Mouse (Mus musculus) gastrocnemius, postnatal 4 days (tissue): ENCODE data around the gene Msantd1. TPM values are rescaled to one million over a fixed set of nuclear protein-coding genes. Genes with fewer than 3 reads are reported as not detected.
A peak's percentile ranks its signal among the peaks of the same experiment; 100 is the strongest.
"Not testable (repeated sequence)": the region's sequence is repeated elsewhere in the genome, so short reads cannot be mapped to it uniquely, and the experiment has no call there.

Source experiments
- DNase-seq, 2 experiments: peaks; one replicate each; pipeline ENCODE4 v3.0.0; 2021 to 2022; ENCODE audit warnings: low spot score in 2 of 2, mixed read lengths in 2 of 2
- long read RNA-seq, 2 experiments: library from polyadenylated mRNA; stranded (forward); transcript quantifications; one replicate each; pipeline ENCODE4 v2.0.0; 2021
- total RNA-seq, 2 experiments: library from RNA; stranded (reverse); gene quantifications; 2 replicates each; pipeline ENCODE4 v1.2.3; 2021

Gene Msantd1
- 1 to 10 TPM in 1 of 2 experiments, under 1 TPM in 1; 0.93 to 1.5 TPM for total RNA-seq
- long read RNA-seq, experiment 1 = 0 reads
- long read RNA-seq, experiment 2, partial matches to known transcripts = 0 of 1 reads
- long read RNA-seq, experiment 2, other reads (novel, unspliced or antisense) = 1 of 1 reads

GRCm38 (mm10) chr5:34907910-34908725 lies at the start of gene Msantd1:
Gene Msantd1 (plus strand): TSS chr5:34908012.
- DNase-seq = no peak

GRCm38 (mm10) chr5:34865367-34865766 lies 42.4 kb upstream of the Msantd1 start:
- DNase-seq = no peak

GRCm38 (mm10) chr5:34880307-34880706 lies 27.5 kb upstream of the Msantd1 start:
- not testable (repeated sequence) for DNase-seq

GRCm38 (mm10) chr5:34881023-34881422 lies 26.8 kb upstream of the Msantd1 start:
- no peak for DNase-seq

GRCm38 (mm10) chr5:34885250-34885649 lies 22.6 kb upstream of the Msantd1 start:
- DNase-seq = no peak

- no peak for DNase-seq
These were observed 18.6 kb upstream of the Msantd1 start for GRCm38 (mm10) chr5:34889252-34889651.

- DNase-seq = no peak
These were observed 10.9 kb upstream of the Msantd1 start for GRCm38 (mm10) chr5:34896697-34897453.

GRCm38 (mm10) chr5:34899787-34900469 lies 7.9 kb upstream of the Msantd1 start:
- no peak for DNase-seq

GRCm38 (mm10) chr5:34902371-34902770 lies 5.4 kb upstream of the Msantd1 start:
- no peak for DNase-seq

- no peak for DNase-seq
These were observed 4.9 kb upstream of the Msantd1 start for GRCm38 (mm10) chr5:34902811-34903385.

GRCm38 (mm10) chr5:34904412-34904811 lies 3.4 kb upstream of the Msantd1 start:
- DNase-seq = no peak

- DNase-seq = no peak
These were observed 582 bp upstream of the Msantd1 start for GRCm38 (mm10) chr5:34907230-34907629.

GRCm38 (mm10) chr5:34908726-34909633 lies 1.2 kb downstream of the Msantd1 start:
- no peak for DNase-seq

GRCm38 (mm10) chr5:34909634-34910503 lies 2.1 kb downstream of the Msantd1 start:
- DNase-seq = no peak

- DNase-seq = no peak
These were observed 2.6 kb downstream of the Msantd1 start for GRCm38 (mm10) chr5:34910504-34910815.

GRCm38 (mm10) chr5:34915801-34916200 lies 8.0 kb downstream of the Msantd1 start:
- peak in 1 of 2 experiments; percentile 77 for DNase-seq

- no peak for DNase-seq
These were observed 9.4 kb downstream of the Msantd1 start for GRCm38 (mm10) chr5:34917234-34917655.

- DNase-seq = no peak
These were observed 11.0 kb downstream of the Msantd1 start for GRCm38 (mm10) chr5:34918785-34919184.

- no peak for DNase-seq
These were observed 14.7 kb downstream of the Msantd1 start for GRCm38 (mm10) chr5:34922531-34922930.
